In the genomic region with DNA sequence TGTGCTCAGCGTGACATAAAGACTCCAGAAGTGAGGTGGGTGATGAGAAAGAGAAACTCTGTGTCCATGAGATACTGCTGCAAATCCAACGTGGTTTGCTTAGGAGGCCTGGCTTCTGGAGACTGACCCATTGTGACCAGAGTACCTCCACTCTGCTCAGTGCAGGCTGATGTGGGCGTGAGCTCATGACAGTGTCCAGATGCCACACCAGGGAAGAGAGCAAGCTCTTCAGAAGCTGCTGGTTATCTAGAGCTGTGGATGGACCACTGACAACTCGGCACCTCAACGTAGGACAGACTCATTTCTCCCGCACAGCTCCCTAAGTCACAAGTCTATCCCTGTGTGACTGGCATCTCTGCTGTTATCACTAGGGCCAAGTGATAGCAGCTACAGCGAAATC, we compare ENCODE assay signal across 12 mouse cellular contexts.
"Had no signal": no experiment of that assay in that cellular context is flagged by ENCODE, and none has a peak within 500 bp of the region (broad histone marks: within the 10 kb centered on the region; RNA-seq: fewer than 3 reads in every experiment).

No protein-coding gene starts in this region.

- H3K9me3 ChIP-seq: limb, embryonic 13.5 days; midbrain, embryonic 15.5 days; neural tube, embryonic 13.5 days had no signal

- H3K9ac ChIP-seq: limb, embryonic 13.5 days; liver, embryonic 14.5 days; midbrain, embryonic 15.5 days; neural tube, embryonic 13.5 days had no signal

- H3K36me3 ChIP-seq: limb, embryonic 13.5 days; midbrain, embryonic 15.5 days; neural tube, embryonic 13.5 days had no signal

- DNase-seq: kidney, postnatal 14 days; left cerebral cortex, postnatal 4 days; lung, adult 18-20 months; retina, postnatal 1 day; right cerebral cortex, postnatal 4 days; spleen, adult 18-20 months; thymus, adult 18-20 months; thymus, postnatal 14 days had no signal

- H3K4me3 ChIP-seq: limb, embryonic 13.5 days; midbrain, embryonic 15.5 days; neural tube, embryonic 13.5 days had no signal

- ATAC-seq: midbrain, embryonic 15.5 days had no signal

- H3K27ac ChIP-seq: limb, embryonic 13.5 days; liver, embryonic 14.5 days; midbrain, embryonic 15.5 days; neural tube, embryonic 13.5 days had no signal

- H3K27me3 ChIP-seq: midbrain, embryonic 15.5 days; neural tube, embryonic 13.5 days had no signal

- H3K4me2 ChIP-seq: limb, embryonic 13.5 days; midbrain, embryonic 15.5 days; neural tube, embryonic 13.5 days had no signal

- H3K4me1 ChIP-seq: midbrain, embryonic 15.5 days; neural tube, embryonic 13.5 days had no signal
